Mouse (Mus musculus) midbrain, embryonic 14.5 days (tissue): ENCODE measurements at regions not wholly inside any gene's neighbourhood (a gene's known extent, or its start where the extent isn't known, plus 50 kb on each side); places are given as distances from the start of the nearest gene placed in this dataset.
A peak's percentile ranks its signal among the peaks of the same experiment; 100 is the strongest.

Experiments used
- ATAC-seq: fragments of 200-750 bp; cut with Nextera tagmentation; 2 replicates; pipeline ENCODE4 v1.8.0; 2017; ENCODE audit warnings: moderate number of reproducible peaks, moderate library complexity; ENCODE audit not compliant: low FRiP score, low TSS enrichment
- DNase-seq: peaks from one replicate; pipeline ENCODE4 v3.0.0-alpha.2; 2015
- H3K27ac ChIP-seq: fragments of 300-500 bp; sonication (generic); replicated peaks from 2 replicates; pipeline ENCODE4 v1.5.1; 2014; ENCODE audit warnings: mild to moderate bottlenecking, low read depth, low read length, moderate library complexity
- H3K27me3 ChIP-seq: fragments of 300-500 bp; sonication (generic); 2 replicates; pipeline ENCODE4 v1.6.1; 2014; ENCODE audit warnings: low read length, control low read depth, mixed read lengths; ENCODE audit not compliant: control insufficient read depth, insufficient read depth
- H3K36me3 ChIP-seq: fragments of 300-500 bp; sonication (generic); 2 replicates; pipeline ENCODE4 v1.6.1; 2014; ENCODE audit warnings: low read length, control low read depth; ENCODE audit not compliant: control insufficient read depth, insufficient read depth
- H3K4me1 ChIP-seq: fragments of 300-500 bp; sonication (generic); 2 replicates; pipeline ENCODE4 v1.6.1; 2014; ENCODE audit warnings: mild to moderate bottlenecking, antibody characterized with exemption, low read length, control low read depth; ENCODE audit not compliant: control insufficient read depth, insufficient read depth
- H3K4me2 ChIP-seq: fragments of 300-500 bp; sonication (generic); 2 replicates; pipeline ENCODE4 v1.6.1; 2014; ENCODE audit warnings: mild to moderate bottlenecking, low read length, moderate library complexity
- H3K4me3 ChIP-seq: fragments of 300-500 bp; sonication (generic); replicated peaks from 2 replicates; pipeline ENCODE4 v1.5.1; 2014; ENCODE audit warnings: low read depth, low read length
- H3K9ac ChIP-seq: fragments of 300-500 bp; sonication (generic); replicated peaks from 2 replicates; pipeline ENCODE4 v1.6.1; 2014; ENCODE audit warnings: mild to moderate bottlenecking, low read length, moderate library complexity
- H3K9me3 ChIP-seq: fragments of 300-500 bp; sonication (generic); 2 replicates; pipeline ENCODE4 v1.6.1; 2016; ENCODE audit warnings: low read length, control low read depth, mixed read lengths; ENCODE audit not compliant: control insufficient read depth
- WGBS: fragments of 180-500 bp; shearing (Covaris S2); extraction: QIAGEN DNeasy Blood & Tissue Kit; methylation state at CpG from one replicate; pipeline ENCODE4 v1.1.7; 2014; 5-methylcytosine and 5-hydroxymethylcytosine counted together

DNA sequence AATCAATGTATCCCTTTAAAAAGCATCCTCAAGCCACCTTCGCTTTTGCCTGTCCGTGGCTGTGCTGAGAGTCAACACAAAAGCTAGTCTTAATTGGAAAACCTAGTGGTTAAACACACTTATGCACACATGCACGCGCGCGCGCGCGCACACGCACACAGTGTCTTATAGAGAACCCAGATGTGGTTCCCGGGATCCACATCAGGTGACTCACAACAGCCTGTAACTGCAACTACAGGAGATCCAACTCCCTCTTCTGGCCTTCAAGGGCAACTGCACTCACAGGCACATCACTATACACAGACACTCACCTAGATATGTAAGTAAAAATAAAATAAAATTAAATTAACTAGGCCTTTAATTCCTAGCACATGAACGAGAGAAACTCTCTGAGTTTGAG, 118.4 kb upstream of the Fam204a start:
- Histone ChIP-seq H3K4me3 (no peak overlapping the region), H3K27me3 (no peaks in the 10 kb centered on the region), H3K4me2 (no peak overlapping the region), H3K36me3 (no peaks in the 10 kb centered on the region), H3K9me3 (no peaks in the 10 kb centered on the region), H3K4me1 (no peaks in the 10 kb centered on the region), H3K9ac (no peak overlapping the region), H3K27ac (no peak overlapping the region)
- ATAC-seq, result no peak
- WGBS, result 95% methylated on average over 12 of the region's 12 CpGs
- DNase-seq, result no peak

DNA sequence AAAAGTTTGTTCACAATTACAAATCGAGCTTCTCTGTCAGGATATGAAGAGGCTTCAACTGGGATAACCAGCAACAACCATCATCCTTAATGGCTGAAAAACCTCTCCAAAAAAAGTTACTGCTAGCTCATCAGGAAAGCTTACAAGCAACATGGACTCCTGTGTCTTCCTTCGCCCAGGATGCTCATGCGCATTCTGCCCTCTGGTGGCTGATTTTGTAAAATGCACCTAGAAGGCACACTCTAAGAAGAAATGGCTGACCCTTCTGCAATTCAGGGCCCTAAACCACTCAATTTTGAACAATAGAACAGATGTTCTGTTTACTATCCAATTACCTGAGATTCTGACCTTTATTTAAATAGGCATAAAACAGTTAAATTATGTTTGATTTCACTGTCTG, 115.0 kb upstream of the Fam204a start:
- no peak overlapping the region for H3K27ac ChIP-seq
- H3K4me2 ChIP-seq, result no peak overlapping the region
- H3K36me3 ChIP-seq, result no peaks in the 10 kb centered on the region
- H3K9me3 ChIP-seq, result no peaks in the 10 kb centered on the region
- WGBS, result 12% methylated on average over 3 of the region's 3 CpGs
- no peak overlapping the region for H3K9ac ChIP-seq
- no peaks in the 10 kb centered on the region for H3K4me1 ChIP-seq
- H3K4me3 ChIP-seq, result no peak overlapping the region
- DNase-seq (peak; percentile 92), ATAC-seq (no peak)
- H3K27me3 ChIP-seq, result no peaks in the 10 kb centered on the region

GRCm38 (mm10) chr19:60340234-60340633, 113.7 kb upstream of the Fam204a start:
- Histone ChIP-seq H3K4me2 (no peak overlapping the region), H3K27ac (no peak overlapping the region), H3K4me1 (no peaks in the 10 kb centered on the region), H3K9me3 (no peaks in the 10 kb centered on the region), H3K36me3 (no peaks in the 10 kb centered on the region), H3K4me3 (no peak overlapping the region), H3K27me3 (no peaks in the 10 kb centered on the region), H3K9ac (no peak overlapping the region)
- 90% methylated on average over 6 of the region's 6 CpGs for WGBS
- ATAC-seq, result no peak
- DNase-seq, result peak; percentile 33

- Histone ChIP-seq H3K36me3 (no peaks in the 10 kb centered on the region), H3K27ac (no peak overlapping the region), H3K4me3 (no peak overlapping the region), H3K4me1 (peaks cover 4% of the 10 kb centered on the region), H3K4me2 (no peak overlapping the region), H3K9me3 (no peaks in the 10 kb centered on the region), H3K9ac (no peak overlapping the region), H3K27me3 (no peaks in the 10 kb centered on the region)
- ATAC-seq (no peak), DNase-seq (peak; percentile 21)
- 34% methylated on average over 7 of the region's 7 CpGs for WGBS
Observed at GRCm38 (mm10) chr19:60334521-60334920, 108.0 kb upstream of the Fam204a start.

DNA sequence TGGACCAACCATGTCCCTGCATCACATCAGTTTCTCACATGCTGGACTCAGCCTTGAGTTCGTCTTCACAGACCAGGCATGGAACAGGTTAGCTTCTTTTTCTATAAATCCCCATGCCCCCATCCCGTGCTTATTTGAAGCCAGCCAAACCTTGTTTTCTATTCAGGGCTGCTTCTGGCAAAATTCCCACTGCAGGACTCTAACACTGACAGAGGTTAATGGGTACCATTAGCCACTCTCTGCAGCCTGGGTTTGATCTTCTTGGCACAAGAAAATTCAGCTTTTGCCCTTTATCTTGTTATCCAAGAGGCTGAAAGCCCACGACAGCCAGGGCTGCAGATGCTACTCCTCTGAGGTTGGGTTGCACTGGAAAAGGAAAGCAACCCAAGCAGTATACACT, 101.8 kb upstream of the Fam204a start:
- Histone ChIP-seq H3K4me3 (no peak overlapping the region), H3K9ac (no peak overlapping the region), H3K4me2 (no peak overlapping the region), H3K4me1 (no peaks in the 10 kb centered on the region), H3K36me3 (no peaks in the 10 kb centered on the region), H3K27me3 (no peaks in the 10 kb centered on the region), H3K27ac (no peak overlapping the region), H3K9me3 (no peaks in the 10 kb centered on the region)
- no peak for DNase-seq
- 63% methylated on average over 3 of the region's 3 CpGs for WGBS
- no peak for ATAC-seq

DNA sequence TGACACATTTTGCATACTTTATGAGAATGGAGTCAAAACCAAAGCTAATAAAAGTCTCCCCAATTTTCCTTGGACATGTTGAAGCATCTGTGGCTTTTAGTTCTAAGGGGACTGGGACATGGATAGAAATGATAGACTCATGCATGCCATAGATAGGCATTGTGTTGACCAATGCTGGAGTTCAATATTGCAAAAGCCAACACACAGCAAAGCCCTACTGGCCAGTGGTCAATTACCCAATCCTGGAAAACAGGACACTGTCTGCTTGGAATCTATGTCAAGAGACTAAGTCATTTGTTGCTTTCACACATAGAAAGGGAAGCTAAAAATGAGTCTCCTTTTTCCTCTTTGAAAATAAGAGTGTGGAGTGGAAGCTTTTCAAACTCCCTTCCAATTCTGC, 99.1 kb upstream of the Fam204a start:
- no peaks in the 10 kb centered on the region for H3K36me3 ChIP-seq
- H3K9me3 ChIP-seq, result no peaks in the 10 kb centered on the region
- no peaks in the 10 kb centered on the region for H3K27me3 ChIP-seq

GRCm38 (mm10) chr19:60325112-60325511, 98.6 kb upstream of the Fam204a start:
- Histone ChIP-seq H3K9me3 (no peaks in the 10 kb centered on the region), H3K27me3 (no peaks in the 10 kb centered on the region), H3K4me2 (no peak overlapping the region), H3K4me1 (no peaks in the 10 kb centered on the region), H3K36me3 (no peaks in the 10 kb centered on the region), H3K9ac (no peak overlapping the region), H3K27ac (no peak overlapping the region), H3K4me3 (no peak overlapping the region)
- WGBS, result 45% methylated on average over 5 of the region's 5 CpGs
- ATAC-seq, result no peak
- peak; percentile 36 for DNase-seq

More for the DNA sequence above, 99.1 kb upstream of the Fam204a start:
- H3K4me3 ChIP-seq, result no peak overlapping the region
- ATAC-seq (no peak), DNase-seq (no peak)
- H3K4me2 ChIP-seq, result no peak overlapping the region
- H3K4me1 ChIP-seq, result no peaks in the 10 kb centered on the region
- no peak overlapping the region for H3K27ac ChIP-seq
- H3K9ac ChIP-seq, result no peak overlapping the region

- Histone ChIP-seq H3K9ac (no peak overlapping the region), H3K9me3 (no peaks in the 10 kb centered on the region), H3K4me1 (no peaks in the 10 kb centered on the region), H3K36me3 (no peaks in the 10 kb centered on the region), H3K27ac (no peak overlapping the region), H3K4me2 (no peak overlapping the region), H3K27me3 (no peaks in the 10 kb centered on the region), H3K4me3 (no peak overlapping the region)
- peak; percentile 60; the same call in 1 of the 2 replicates for ATAC-seq
- peak; percentile 94 for DNase-seq
- 26% methylated on average over 4 of the region's 4 CpGs for WGBS
Observed at GRCm38 (mm10) chr19:60310591-60310990, 84.1 kb upstream of the Fam204a start.

DNA sequence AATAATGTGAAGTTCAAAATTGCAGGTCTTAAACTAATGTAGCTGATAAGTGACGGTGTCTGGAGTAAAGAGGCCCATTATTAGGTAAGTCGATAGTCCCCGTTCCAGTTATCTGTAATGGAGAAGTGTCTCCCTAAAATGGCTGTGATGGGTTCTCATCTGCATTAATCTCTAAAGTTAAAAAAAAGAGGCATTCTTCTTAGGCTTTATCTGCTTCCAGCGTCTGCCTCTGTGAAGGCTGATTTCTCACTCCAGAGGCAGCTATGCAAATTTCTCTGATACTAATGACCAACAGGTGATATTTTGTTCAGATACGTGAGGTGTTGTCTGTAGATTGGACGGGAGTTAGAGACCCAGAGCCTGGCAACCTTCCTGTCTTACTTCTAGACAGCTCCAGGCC, 75.9 kb upstream of the Fam204a start:
- no peaks in the 10 kb centered on the region for H3K9me3 ChIP-seq
- no peak for DNase-seq
- no peak for ATAC-seq
- no peaks in the 10 kb centered on the region for H3K27me3 ChIP-seq
- no peaks in the 10 kb centered on the region for H3K36me3 ChIP-seq
- no peak overlapping the region for H3K4me2 ChIP-seq
- H3K4me1 ChIP-seq, result no peaks in the 10 kb centered on the region
- no peak overlapping the region for H3K27ac ChIP-seq
- 64% methylated on average over 6 of the region's 6 CpGs for WGBS
- H3K4me3 ChIP-seq, result no peak overlapping the region
- H3K9ac ChIP-seq, result no peak overlapping the region
